Mouse (Mus musculus) embryonic facial prominence, embryonic 13.5 days (tissue): ENCODE measurements around the gene Zfyve19. TPM values are rescaled to one million over a fixed set of nuclear protein-coding genes. Genes with fewer than 3 reads are reported as not detected.
A peak's percentile ranks its signal among the peaks of the same experiment; 100 is the strongest.

Experiments used
- ATAC-seq: fragments of 200-750 bp; cut with Nextera tagmentation; 2 replicates; pipeline ENCODE4 v1.8.0; 2017; ENCODE audit warnings: low read depth; ENCODE audit not compliant: insufficient number of reproducible peaks, insufficient read depth, low FRiP score, low TSS enrichment
- H3K27ac ChIP-seq: fragments of 300-500 bp; sonication (generic); 2 replicates; pipeline ENCODE4 v1.5.1; 2015; ENCODE audit warnings: moderate library complexity, mild to moderate bottlenecking, inconsistent platforms
- H3K27me3 ChIP-seq: fragments of 300-500 bp; sonication (generic); 2 replicates; pipeline ENCODE4 v1.6.1; 2015; ENCODE audit warnings: mild to moderate bottlenecking, inconsistent platforms
- H3K36me3 ChIP-seq: fragments of 300-500 bp; sonication (generic); 2 replicates; pipeline ENCODE4 v1.6.1; 2015; ENCODE audit warnings: mild to moderate bottlenecking, inconsistent platforms
- H3K4me1 ChIP-seq: fragments of 300-500 bp; sonication (generic); 2 replicates; pipeline ENCODE4 v1.6.1; 2015; ENCODE audit warnings: inconsistent platforms
- H3K4me2 ChIP-seq: fragments of 300-500 bp; sonication (generic); 2 replicates; pipeline ENCODE4 v1.6.1; 2015; ENCODE audit warnings: moderate library complexity, mild to moderate bottlenecking, inconsistent platforms
- H3K4me3 ChIP-seq: fragments of 300-500 bp; sonication (generic); 2 replicates; pipeline ENCODE4 v1.5.1; 2015; ENCODE audit warnings: mild to moderate bottlenecking, inconsistent platforms
- H3K9ac ChIP-seq: fragments of 300-500 bp; sonication (generic); 2 replicates; pipeline ENCODE4 v1.6.1; 2015; ENCODE audit warnings: mild to moderate bottlenecking, inconsistent platforms
- H3K9me3 ChIP-seq: fragments of 300-500 bp; sonication (generic); 2 replicates; pipeline ENCODE4 v1.6.1; 2016; ENCODE audit warnings: inconsistent platforms
- WGBS: fragments of 180-500 bp; shearing (Covaris S2); methylation state at CpG from one replicate; pipeline ENCODE4 v1.1.7; 2015; ENCODE audit warnings: mixed read lengths; 5-methylcytosine and 5-hydroxymethylcytosine counted together
- polyA plus RNA-seq: library from polyadenylated mRNA; unstranded; fragments of >200 nt; fragmentation: Nextera tagmentation; extraction: Ambion mirVana; gene quantifications from 2 replicates; pipeline ENCODE4 v1.2.1, GENCODE M21; 2015

Gene Zfyve19
- 51.3 and 60.6 TPM in 2 replicates for polyA plus RNA-seq

DNA sequence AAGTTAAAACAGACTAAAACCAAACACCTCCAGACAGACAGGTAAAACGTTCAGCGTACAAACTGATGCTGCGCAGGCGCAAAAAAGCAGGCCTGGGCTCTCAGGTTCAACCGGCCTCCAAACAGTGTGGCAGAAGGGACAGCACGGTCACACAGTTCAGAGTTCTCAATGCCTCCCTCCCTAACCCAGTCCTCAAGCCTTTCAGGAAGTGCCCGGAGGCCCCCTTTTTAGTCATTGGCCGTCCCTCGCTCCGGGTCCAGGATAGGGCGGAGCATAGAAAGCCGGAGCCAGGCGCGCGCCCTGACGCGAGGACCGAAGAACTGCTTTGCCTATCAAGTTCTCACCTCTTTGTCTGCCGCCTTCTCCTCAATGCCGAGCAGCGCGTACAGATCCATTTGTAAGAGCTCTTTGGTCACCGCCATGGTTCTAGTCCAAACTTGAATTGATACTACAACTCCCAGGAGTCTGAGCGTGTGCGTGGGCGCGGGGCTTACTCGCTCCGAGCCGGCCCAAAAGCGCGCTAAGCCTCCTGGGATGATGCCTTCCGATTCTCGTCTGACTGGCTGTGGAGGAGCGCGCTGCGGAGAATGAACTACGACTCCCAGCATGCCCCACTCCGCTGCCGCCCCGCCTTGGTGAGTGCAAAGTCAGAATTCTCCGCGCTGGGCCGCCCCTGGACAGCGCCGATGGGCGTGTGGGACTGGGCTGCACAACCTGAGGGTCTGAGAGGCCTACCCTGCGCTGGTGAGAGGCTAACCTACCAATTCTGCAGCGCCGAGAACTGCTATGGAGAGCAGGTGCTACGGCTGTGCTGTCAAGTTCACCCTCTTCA, at the start of gene Zfyve19, which contains the start of gene Dnajc17:
TSS of gene Zfyve19 (plus strand) at position 274 of the 832 bp plus-strand sequence.
TSS of gene Dnajc17 (minus strand) at position 452 of the 832 bp plus-strand sequence.
- peak within 1 kb of the TSS; percentile 69 for H3K4me2 ChIP-seq
- peak within 1 kb of the TSS; percentile 68 for H3K4me3 ChIP-seq
- ATAC-seq: peak; percentile 97
- under 1% methylated on average over 51 of the region's 51 CpGs for WGBS
- peak within 1 kb of the TSS; percentile 90 for H3K27ac ChIP-seq
- H3K36me3 ChIP-seq: peaks cover 33% of the 10 kb centered on the region
- H3K4me1 ChIP-seq: peaks cover 12% of the 10 kb centered on the region
- no peaks in the 10 kb centered on the region for H3K9me3 ChIP-seq
- peak within 1 kb of the TSS; percentile 81 for H3K9ac ChIP-seq
- H3K27me3 ChIP-seq: no peaks in the 10 kb centered on the region

DNA sequence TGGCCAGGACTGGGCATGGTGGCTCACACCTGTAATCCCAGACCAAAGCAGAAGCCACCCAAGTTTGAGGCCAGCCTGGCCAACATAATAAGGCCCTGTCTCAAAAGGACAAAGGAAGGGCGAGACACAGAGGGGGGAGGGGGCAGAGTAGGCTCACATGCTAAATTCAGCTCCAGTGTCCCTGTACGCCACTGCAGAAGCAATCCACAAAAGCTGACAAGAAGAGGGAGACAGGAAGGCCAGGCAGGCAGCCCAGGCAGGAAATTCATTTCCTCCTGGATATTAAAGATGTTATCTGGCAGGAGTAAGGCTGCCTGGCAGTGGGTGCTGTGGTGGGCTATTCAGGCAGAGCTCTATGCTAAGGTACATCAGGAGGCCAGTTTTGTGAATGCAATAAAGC, 47.2 kb upstream of the Zfyve19 start:
- Histone ChIP-seq H3K4me3 (no peak overlapping the region), H3K27me3 (peaks cover 11% of the 10 kb centered on the region), H3K4me1 (peaks cover 5% of the 10 kb centered on the region; the same call in 1 of the 2 replicates), H3K9me3 (no peaks in the 10 kb centered on the region), H3K4me2 (no peak overlapping the region), H3K27ac (no peak overlapping the region), H3K36me3 (no peaks in the 10 kb centered on the region), H3K9ac (no peak overlapping the region)
- 17% methylated on average over 2 of the region's 2 CpGs for WGBS
- no peak for ATAC-seq

DNA sequence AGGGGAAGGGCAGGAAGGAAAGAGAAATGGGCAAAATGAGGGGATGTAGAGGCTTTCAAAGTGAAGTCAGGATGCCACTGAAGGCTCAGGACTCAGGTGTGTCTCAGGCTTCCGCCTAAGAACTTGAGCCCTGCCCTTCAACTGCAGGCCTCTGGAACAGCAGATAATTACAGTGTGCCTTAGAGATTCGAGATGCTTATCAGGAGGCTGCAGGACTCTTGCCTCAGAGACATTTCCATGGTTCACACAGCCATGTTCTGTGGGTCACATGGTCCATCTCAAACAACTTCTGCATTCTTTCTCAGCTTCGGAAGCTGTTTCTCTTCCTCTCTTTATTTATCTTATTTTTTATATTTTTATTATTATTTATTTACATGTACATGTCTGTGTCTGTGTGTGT, 45.3 kb upstream of the Zfyve19 start:
- Histone ChIP-seq H3K4me3 (no peak overlapping the region), H3K4me1 (peaks cover 16% of the 10 kb centered on the region), H3K9me3 (no peaks in the 10 kb centered on the region), H3K9ac (no peak overlapping the region), H3K4me2 (no peak overlapping the region), H3K27ac (no peak overlapping the region), H3K27me3 (peaks cover 30% of the 10 kb centered on the region), H3K36me3 (no peaks in the 10 kb centered on the region)
- 49% methylated on average over 3 of the region's 3 CpGs for WGBS
- no peak for ATAC-seq

DNA sequence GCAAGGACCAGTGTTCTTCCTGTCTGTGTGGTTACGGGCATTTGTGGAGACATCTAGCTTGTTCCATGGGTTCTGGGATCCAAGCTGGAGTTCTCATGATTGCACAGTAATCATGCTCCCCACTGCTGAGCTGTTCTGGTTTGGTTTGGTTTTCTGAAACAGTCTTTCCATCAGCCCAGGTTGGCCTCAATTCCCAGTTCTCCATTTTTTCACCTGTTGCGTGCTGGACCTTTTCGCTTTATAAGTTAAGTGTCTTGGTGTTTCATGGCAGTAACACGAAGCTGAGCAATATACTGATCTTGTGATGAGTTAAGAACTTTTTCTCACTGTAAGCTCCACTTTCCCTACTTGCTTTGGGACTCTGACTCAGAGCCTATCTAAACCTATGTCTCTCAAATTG, 44.4 kb upstream of the Zfyve19 start:
- H3K4me3 ChIP-seq: no peak overlapping the region
- no peak for ATAC-seq
- H3K4me1 ChIP-seq: peaks cover 16% of the 10 kb centered on the region
- H3K27ac ChIP-seq: no peak overlapping the region
- no peaks in the 10 kb centered on the region for H3K9me3 ChIP-seq
- no peak overlapping the region for H3K9ac ChIP-seq
- peaks cover 37% of the 10 kb centered on the region for H3K27me3 ChIP-seq
- no peak overlapping the region for H3K4me2 ChIP-seq
- no peaks in the 10 kb centered on the region for H3K36me3 ChIP-seq
- 88% methylated on average over 4 of the region's 4 CpGs for WGBS

DNA sequence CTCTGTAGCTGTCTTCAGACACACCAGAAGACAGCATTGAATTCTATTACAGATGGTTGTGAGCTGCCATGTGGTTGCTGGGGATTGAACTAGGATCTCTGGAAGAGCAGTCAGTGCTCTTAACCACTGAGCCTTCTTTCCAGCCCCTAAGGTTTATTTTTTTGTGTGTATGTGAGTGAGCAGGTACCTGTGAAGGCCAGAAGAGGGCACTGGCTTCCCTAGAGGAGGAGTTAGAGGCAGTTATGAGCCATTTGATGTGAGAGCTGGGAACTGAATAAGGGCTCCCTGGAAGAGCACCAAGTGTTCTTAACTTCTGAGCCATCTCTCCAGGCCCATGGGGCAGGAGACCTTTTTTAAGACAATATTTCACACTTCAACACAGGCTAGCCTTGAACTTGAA, 43.0 kb upstream of the Zfyve19 start:
- Histone ChIP-seq H3K27me3 (peaks cover 41% of the 10 kb centered on the region), H3K9ac (no peak overlapping the region), H3K4me2 (no peak overlapping the region), H3K27ac (no peak overlapping the region), H3K36me3 (no peaks in the 10 kb centered on the region), H3K4me3 (no peak overlapping the region), H3K4me1 (peaks cover 16% of the 10 kb centered on the region), H3K9me3 (no peaks in the 10 kb centered on the region)
- ATAC-seq: no peak

DNA sequence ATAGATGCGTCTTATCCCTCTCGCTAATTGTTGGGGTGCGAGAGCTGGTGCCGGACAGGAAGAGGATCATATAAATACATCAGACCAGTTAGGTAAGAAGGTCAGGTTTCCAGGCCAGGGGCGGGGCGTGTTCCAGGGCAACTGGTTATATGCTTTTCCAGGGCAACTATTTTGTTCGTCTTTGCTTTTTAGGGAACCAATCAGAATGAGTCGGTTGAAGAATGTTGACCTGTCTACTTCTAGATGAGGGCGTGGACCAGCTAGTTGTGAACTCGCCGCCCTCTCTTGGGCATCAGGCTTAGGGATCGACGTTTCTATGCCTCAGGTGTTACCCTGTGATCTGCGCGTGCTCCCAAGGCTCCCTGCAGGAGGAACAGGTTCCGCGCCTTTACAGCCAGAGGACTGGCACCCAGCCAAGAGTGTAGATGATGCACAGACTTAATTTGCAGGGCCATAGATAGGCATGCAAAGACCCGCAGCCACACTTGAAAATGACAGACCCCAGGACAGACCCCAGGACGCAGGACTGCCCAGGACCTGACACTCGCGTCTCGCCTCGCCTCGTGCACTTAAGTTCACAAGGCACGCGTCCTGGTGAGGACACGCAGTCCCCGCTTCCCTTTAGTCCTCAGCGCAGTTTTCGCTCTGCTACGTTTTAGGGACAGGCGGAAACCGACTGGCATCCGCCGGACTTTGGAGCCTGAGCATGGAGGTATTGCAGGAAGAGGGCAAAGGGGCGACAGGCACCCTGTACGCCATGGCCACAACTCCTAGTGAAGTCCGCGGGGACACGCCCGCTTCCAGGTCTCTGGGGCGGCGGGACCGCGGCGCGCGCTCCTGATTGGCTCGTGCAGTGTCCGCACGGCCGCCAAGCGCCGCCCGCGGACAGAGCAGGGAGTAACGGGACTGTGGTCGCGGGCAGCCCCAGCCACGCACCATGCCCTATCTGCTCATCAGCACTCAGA, 41.2 kb upstream of the Zfyve19 start, which contains the start of gene Gchfr:
TSS of gene Gchfr (plus strand) at position 873 of the 965 bp plus-strand sequence.
- ATAC-seq: peak; percentile 38; the same call in 1 of the 2 replicates
- Histone ChIP-seq H3K27me3 (peaks cover 41% of the 10 kb centered on the region), H3K36me3 (peaks cover 3% of the 10 kb centered on the region), H3K9ac (peak within 1 kb of the TSS; percentile 67), H3K4me3 (peak within 1 kb of the TSS; percentile 56), H3K4me1 (peaks cover 16% of the 10 kb centered on the region), H3K4me2 (peak within 1 kb of the TSS; percentile 99), H3K27ac (no peak within 1 kb of the TSS), H3K9me3 (no peaks in the 10 kb centered on the region)
- WGBS: under 1% methylated on average over 60 of the region's 60 CpGs

DNA sequence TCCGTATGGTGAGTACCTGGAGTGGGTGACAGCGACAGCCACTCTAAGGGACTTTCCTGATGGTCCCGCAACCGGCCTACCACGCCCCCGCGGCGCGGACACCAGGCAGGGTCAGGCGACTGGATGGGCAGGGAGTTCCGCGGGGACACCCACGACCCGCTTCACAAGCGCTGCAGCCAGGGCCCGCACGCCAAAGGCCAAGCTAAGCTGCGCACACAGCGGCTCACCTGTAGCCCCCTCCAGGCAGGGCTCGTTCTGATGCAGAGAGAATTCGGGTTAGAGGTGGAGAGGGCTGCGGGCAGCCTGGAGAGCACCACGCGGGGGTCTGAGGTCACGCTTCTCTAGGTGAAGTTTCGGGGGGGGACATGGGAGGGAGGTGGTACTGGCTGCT, 40.6 kb upstream of the Zfyve19 start:
- WGBS: 2% methylated on average over 26 of the region's 26 CpGs
- ATAC-seq: peak; percentile 18; the same call in 1 of the 2 replicates
- Histone ChIP-seq H3K36me3 (peaks cover 9% of the 10 kb centered on the region), H3K4me1 (peaks cover 21% of the 10 kb centered on the region), H3K4me2 (peak overlapping the region; percentile 99), H3K9me3 (no peaks in the 10 kb centered on the region), H3K27ac (no peak overlapping the region), H3K9ac (peak overlapping the region; percentile 67), H3K27me3 (peaks cover 41% of the 10 kb centered on the region), H3K4me3 (peak overlapping the region; percentile 56)

DNA sequence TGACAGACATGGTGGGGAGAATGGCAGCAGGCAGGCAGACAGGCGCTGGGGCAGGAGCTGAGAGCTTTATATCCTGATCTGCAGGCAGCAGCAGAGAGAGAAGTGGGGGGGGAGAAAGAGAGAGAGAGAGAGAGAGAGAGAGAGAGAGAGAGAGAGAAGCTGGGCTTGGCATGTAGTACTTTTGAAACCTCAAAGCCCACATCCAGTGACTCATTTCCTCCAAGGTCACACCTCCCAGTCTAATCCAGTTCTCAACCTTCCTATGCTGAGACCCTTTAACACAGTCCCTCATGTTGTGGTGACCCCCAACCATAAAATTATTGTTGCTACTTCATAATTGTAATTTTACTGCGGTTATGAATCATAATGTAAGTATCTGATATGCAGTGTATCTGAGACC, 38.1 kb upstream of the Zfyve19 start:
- H3K4me2 ChIP-seq: no peak overlapping the region
- H3K9ac ChIP-seq: no peak overlapping the region
- peaks cover 40% of the 10 kb centered on the region for H3K27me3 ChIP-seq
- peaks cover 16% of the 10 kb centered on the region for H3K36me3 ChIP-seq
- no peak for ATAC-seq
- no peak overlapping the region for H3K27ac ChIP-seq
- H3K9me3 ChIP-seq: no peaks in the 10 kb centered on the region
- no peak overlapping the region for H3K4me3 ChIP-seq
- peaks cover 34% of the 10 kb centered on the region for H3K4me1 ChIP-seq
- 75% methylated on average over 2 of the region's 2 CpGs for WGBS

DNA sequence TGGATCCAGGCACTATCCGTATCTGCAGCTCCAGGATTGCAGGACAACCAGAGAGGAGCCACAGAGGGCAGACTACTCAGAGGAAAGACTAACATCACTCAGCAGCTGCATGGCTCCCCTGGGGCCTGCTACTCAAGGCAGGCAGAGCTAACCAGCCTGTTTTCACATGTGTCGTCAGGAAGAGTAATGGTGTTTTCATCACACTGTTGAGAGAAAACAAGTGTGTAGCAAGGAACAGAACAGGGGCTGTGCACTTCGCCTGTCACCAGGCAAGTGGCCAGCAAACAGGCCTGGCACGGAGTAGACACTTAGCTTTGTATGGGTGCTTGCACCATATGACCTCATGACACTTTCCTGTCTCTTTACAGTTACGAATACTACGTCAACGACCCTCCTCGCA, 36.8 kb upstream of the Zfyve19 start:
- WGBS: 81% methylated on average over 8 of the region's 8 CpGs

DNA sequence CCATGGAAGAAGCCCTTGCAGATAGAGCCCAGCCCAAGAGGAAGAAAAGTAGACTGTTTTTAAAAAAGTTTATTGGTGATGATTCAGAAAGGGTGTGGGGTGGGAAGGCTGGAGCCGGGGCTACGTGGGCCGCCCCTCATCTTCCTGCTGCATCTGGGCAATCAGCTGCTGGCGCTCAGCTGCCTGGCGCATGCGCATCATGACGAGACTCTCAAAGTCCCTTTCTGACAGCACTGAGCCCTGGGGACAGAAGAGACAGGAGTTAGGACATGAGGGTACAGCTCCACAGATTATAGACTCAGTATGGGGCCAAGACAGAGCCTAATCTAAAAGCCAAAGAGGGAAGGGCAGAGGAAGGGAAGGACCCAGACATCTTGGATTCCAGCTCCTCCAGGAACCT, 36.0 kb upstream of the Zfyve19 start:
- Histone ChIP-seq H3K4me2 (no peak overlapping the region), H3K4me3 (no peak overlapping the region), H3K27me3 (peaks cover 18% of the 10 kb centered on the region), H3K36me3 (peaks cover 32% of the 10 kb centered on the region), H3K9ac (no peak overlapping the region), H3K9me3 (no peaks in the 10 kb centered on the region), H3K4me1 (peaks cover 24% of the 10 kb centered on the region), H3K27ac (no peak overlapping the region)
- WGBS: 81% methylated on average over 7 of the region's 7 CpGs
- no peak for ATAC-seq

More for the DNA sequence above, 36.8 kb upstream of the Zfyve19 start:
- H3K4me2 ChIP-seq: no peak overlapping the region
- H3K36me3 ChIP-seq: peaks cover 24% of the 10 kb centered on the region
- peaks cover 27% of the 10 kb centered on the region for H3K27me3 ChIP-seq
- ATAC-seq: no peak
- peaks cover 33% of the 10 kb centered on the region for H3K4me1 ChIP-seq
- H3K9me3 ChIP-seq: no peaks in the 10 kb centered on the region
- H3K4me3 ChIP-seq: no peak overlapping the region
- H3K9ac ChIP-seq: no peak overlapping the region
- H3K27ac ChIP-seq: no peak overlapping the region

DNA sequence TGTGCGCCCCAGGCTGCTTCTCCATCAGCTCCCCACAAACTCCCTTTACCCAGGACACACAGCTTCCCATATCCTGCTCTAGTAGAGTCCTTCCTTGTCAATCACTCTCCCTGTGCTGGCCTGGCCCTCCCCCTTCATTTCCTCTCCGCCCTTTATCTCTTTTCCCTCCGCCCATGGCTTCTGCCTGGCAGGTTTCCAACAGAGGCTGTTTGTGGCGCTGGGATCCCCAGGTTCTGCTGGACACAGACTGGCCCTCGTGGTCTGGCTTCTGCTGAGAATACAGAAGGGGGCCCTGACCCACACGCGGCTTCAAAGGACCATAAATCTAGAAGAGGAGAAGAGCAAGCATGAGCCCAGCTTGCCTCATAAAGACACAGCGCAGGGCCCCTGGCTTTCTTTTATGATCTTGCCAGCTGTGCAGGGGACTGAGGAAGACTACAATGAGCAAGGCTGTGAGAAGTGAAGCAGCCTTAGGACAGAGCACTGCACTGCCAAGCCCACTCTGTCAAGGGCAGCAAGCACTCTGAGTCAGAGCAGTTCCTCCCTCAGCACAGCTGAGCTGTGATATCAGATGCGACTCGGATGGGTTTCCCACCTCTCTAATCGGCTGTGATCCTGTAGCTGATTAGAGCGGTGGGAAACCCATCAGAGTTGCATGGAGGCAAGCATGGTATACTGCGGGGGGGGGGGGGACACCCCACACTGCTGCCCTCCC, 35.4 kb upstream of the Zfyve19 start:
- Histone ChIP-seq H3K4me2 (no peak overlapping the region), H3K36me3 (peaks cover 37% of the 10 kb centered on the region), H3K27ac (peak overlapping the region; percentile 16; the same call in 1 of the 2 replicates), H3K4me1 (peaks cover 18% of the 10 kb centered on the region), H3K9me3 (no peaks in the 10 kb centered on the region), H3K27me3 (peaks cover 13% of the 10 kb centered on the region), H3K4me3 (no peak overlapping the region), H3K9ac (no peak overlapping the region)
- ATAC-seq: no peak
- 27% methylated on average over 13 of the region's 13 CpGs for WGBS
